Mouse (Mus musculus) spleen, adult 2 months (tissue): ENCODE measurements around the gene Ifitm6. TPM values are rescaled to one million over a fixed set of nuclear protein-coding genes. Genes with fewer than 3 reads are reported as not detected.
A peak's percentile ranks its signal among the peaks of the same experiment; 100 is the strongest.
"Not testable (repeated sequence)": the region's sequence is repeated elsewhere in the genome, so short reads cannot be mapped to it uniquely, and the experiment has no call there.

Experiments used
- DNase-seq, 2 experiments: peaks; one replicate each; pipeline versions ENCODE4 v3.0.0 to v3.0.0-alpha.2; 2012 to 2021; ENCODE audit warnings: low spot score in 2 of 2, low read depth in 1 of 2
- H3K27ac ChIP-seq: fragments of 200-500 bp; 2 replicates; pipeline ENCODE4 v1.5.1; 2012; ENCODE audit warnings: low read length, inconsistent platforms; ENCODE audit not compliant: insufficient read depth
- H3K27me3 ChIP-seq: fragments of 200-500 bp; 2 replicates; pipeline ENCODE4 v1.6.1; 2012; ENCODE audit warnings: mild to moderate bottlenecking, moderate library complexity, low read length, inconsistent platforms; ENCODE audit not compliant: control insufficient read depth, insufficient read depth
- H3K36me3 ChIP-seq: fragments of 200-500 bp; 2 replicates; pipeline ENCODE4 v1.6.1; 2012; ENCODE audit warnings: mild to moderate bottlenecking, low read length, inconsistent platforms; ENCODE audit not compliant: control insufficient read depth, insufficient read depth
- H3K4me1 ChIP-seq: fragments of 200-500 bp; 2 replicates; pipeline ENCODE4 v1.6.1; 2011; ENCODE audit warnings: inconsistent platforms; ENCODE audit not compliant: control insufficient read depth, insufficient read depth, insufficient read length
- H3K4me3 ChIP-seq: fragments of 200-500 bp; 2 replicates; pipeline ENCODE4 v1.5.1; 2011; ENCODE audit warnings: mild to moderate bottlenecking, inconsistent platforms; ENCODE audit not compliant: insufficient read depth, insufficient read length; ENCODE audit errors: extremely low read depth
- CTCF ChIP-seq: fragments of 200-500 bp; IDR thresholded peaks from 2 replicates; pipeline ENCODE4 v1.5.1; 2011; ENCODE audit warnings: mild to moderate bottlenecking, inconsistent platforms; ENCODE audit not compliant: insufficient read depth, insufficient read length, insufficient replicate concordance; ENCODE audit errors: extremely low read depth
- POLR2A ChIP-seq: fragments of 200-500 bp; IDR thresholded peaks from 2 replicates; pipeline ENCODE4 v1.6.1; 2011; ENCODE audit warnings: low read depth, low read length, inconsistent platforms
- WGBS: fragments of 180-500 bp; shearing (Covaris S2); methylation state at CpG from one replicate; pipeline ENCODE4 v1.1.7; 2018; 5-methylcytosine and 5-hydroxymethylcytosine counted together
- polyA plus RNA-seq: library from polyadenylated mRNA; depleted of rRNA; stranded (reverse); fragments of >200 nt; gene quantifications from 2 replicates; pipeline ENCODE4 v1.2.3, GENCODE M21; 2012; rRNA removed

Gene Ifitm6
- polyA plus RNA-seq, 1 experiment: 25.5 TPM

GRCm38 (mm10) chr7:140970931-140971330 lies 46.8 kb downstream of the Ifitm6 start:
- TF ChIP-seq POLR2A: no peak
- TF ChIP-seq CTCF: no peak
- no peak overlapping the region for H3K4me3 ChIP-seq
- H3K36me3 ChIP-seq: no peaks in the 10 kb centered on the region
- H3K4me1 ChIP-seq: 0 out of 2 replicates have a peak, but pooled peaks cover 2% of the 10 kb centered on the region
- H3K27me3 ChIP-seq: no peaks in the 10 kb centered on the region
- WGBS: 46% methylated on average over 7 of the region's 7 CpGs
- H3K27ac ChIP-seq: 0 out of 2 replicates have a peak overlapping the region, but pooled peaks have one; percentile 7
- no peak for DNase-seq

GRCm38 (mm10) chr7:140968710-140969109 lies 49.0 kb downstream of the Ifitm6 start:
- 53% methylated on average over 3 of the region's 3 CpGs for WGBS
- not testable (repeated sequence) for DNase-seq

DNA sequence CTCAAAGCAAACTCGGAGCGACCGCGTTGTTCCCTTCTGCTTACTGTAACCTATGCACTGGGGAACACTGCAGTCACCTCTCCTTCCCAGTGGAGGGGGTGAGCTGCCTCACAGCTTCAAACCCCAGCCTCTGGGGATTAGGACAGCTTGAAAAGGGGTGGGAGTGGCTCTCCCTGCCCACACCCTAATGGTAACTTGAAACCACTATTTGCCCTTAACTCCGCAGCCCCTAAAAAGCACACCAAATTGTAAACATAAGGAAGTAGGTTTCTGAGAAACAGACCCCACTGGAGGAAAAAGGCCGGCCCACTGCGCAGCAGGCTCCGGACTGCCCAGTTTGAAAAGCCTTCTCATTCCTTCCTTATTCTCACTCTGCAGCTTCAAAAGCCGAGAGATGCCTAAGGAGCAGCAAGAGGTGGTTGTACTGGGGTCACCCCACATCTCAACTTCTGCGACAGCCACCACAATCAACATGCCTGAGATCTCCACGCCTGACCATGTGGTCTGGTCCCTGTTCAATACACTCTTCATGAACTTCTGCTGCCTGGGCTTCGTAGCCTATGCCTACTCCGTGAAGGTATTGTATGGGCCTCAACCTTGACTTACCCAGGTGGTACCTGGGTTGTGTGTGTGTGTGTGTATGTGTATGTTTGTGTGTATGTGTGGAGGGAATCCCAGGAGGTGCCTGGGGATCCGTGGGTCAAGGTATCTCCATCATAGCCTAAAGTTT lies 49.7 kb downstream of the Ifitm6 start:
- DNase-seq: no peak
- H3K36me3 ChIP-seq: no peaks in the 10 kb centered on the region
- 19% methylated on average over 14 of the region's 14 CpGs for WGBS
- no peak for TF ChIP-seq POLR2A
- TF ChIP-seq CTCF: no peak
- peak overlapping the region; percentile 18; the same call in 1 of the 2 replicates for H3K27ac ChIP-seq
- 0 out of 2 replicates have a peak, but pooled peaks cover 2% of the 10 kb centered on the region for H3K4me1 ChIP-seq
- H3K27me3 ChIP-seq: no peaks in the 10 kb centered on the region
- no peak overlapping the region for H3K4me3 ChIP-seq

More at GRCm38 (mm10) chr7:140968710-140969109, 49.0 kb downstream of the Ifitm6 start:
- not testable (repeated sequence) for H3K4me3 ChIP-seq, H3K36me3 ChIP-seq, H3K4me1 ChIP-seq, H3K27ac ChIP-seq, H3K27me3 ChIP-seq

GRCm38 (mm10) chr7:140966921-140967320 lies 50.8 kb downstream of the Ifitm6 start, which contains the start of gene Ifitm1:
Ifitm1 (plus strand) TSS chr7:140967221.
- H3K4me3 ChIP-seq: no peak within 1 kb of the TSS
- no peak within 1 kb of the TSS for H3K27ac ChIP-seq
- H3K4me1 ChIP-seq: 0 out of 2 replicates have a peak, but pooled peaks cover 2% of the 10 kb centered on the region
- DNase-seq: no peak
- H3K36me3 ChIP-seq: no peaks in the 10 kb centered on the region
- WGBS: 79% methylated on average over 4 of the region's 4 CpGs
- TF ChIP-seq CTCF: no peak
- TF ChIP-seq POLR2A: no peak
- no peaks in the 10 kb centered on the region for H3K27me3 ChIP-seq

Other genes with a start within 250 kb of the Ifitm6 start
- gene Syce1, start 230.1 kb downstream of the Ifitm6 start, polyA plus RNA-seq: 0.07 and 0.11 TPM in 2 replicates
- not detected in 2 replicates for gene Zfp941, start 195.7 kb downstream of the Ifitm6 start, polyA plus RNA-seq
- 1.1 and 1.5 TPM in 2 replicates for gene Urah, start 182.9 kb downstream of the Ifitm6 start, polyA plus RNA-seq
- 0.25 TPM in 1 of 2 replicates, not detected in the other for gene Scgb1c1, start 172.4 kb downstream of the Ifitm6 start, polyA plus RNA-seq
- not detected in 2 replicates for gene Odf3, start 170.1 kb downstream of the Ifitm6 start, polyA plus RNA-seq
- not detected in 2 replicates for gene Gm45785, start 161.6 kb downstream of the Ifitm6 start, polyA plus RNA-seq
- 104 and 117 TPM in 2 replicates for gene Ric8a, start 161.0 kb downstream of the Ifitm6 start, polyA plus RNA-seq
- gene Bet1l, start 160.3 kb downstream of the Ifitm6 start, polyA plus RNA-seq: 16.9 and 19.0 TPM in 2 replicates
- 39.6 and 43.0 TPM in 2 replicates for gene Psmd13, start 136.0 kb downstream of the Ifitm6 start, polyA plus RNA-seq
- gene Sirt3, start 135.6 kb downstream of the Ifitm6 start, polyA plus RNA-seq: 13.3 and 15.0 TPM in 2 replicates
- gene Cox8b, start 117.5 kb downstream of the Ifitm6 start, polyA plus RNA-seq: not detected in 2 replicates
- 0.12 and 0.32 TPM in 2 replicates for gene Nlrp6, start 97.0 kb downstream of the Ifitm6 start, polyA plus RNA-seq
- 21.2 and 26.0 TPM in 2 replicates for gene Pgghg, start 76.5 kb downstream of the Ifitm6 start, polyA plus RNA-seq
- 1.2 and 1.3 TPM in 2 replicates for gene Ifitm5, start 67.6 kb downstream of the Ifitm6 start, polyA plus RNA-seq
- gene Gm45717, start 62.0 kb downstream of the Ifitm6 start, polyA plus RNA-seq: not detected in 2 replicates
- 279 and 436 TPM in 2 replicates for gene Ifitm2, start 61.9 kb downstream of the Ifitm6 start, polyA plus RNA-seq
- 159 and 265 TPM in 2 replicates for gene Ifitm1, start 50.7 kb downstream of the Ifitm6 start, polyA plus RNA-seq
- 177 and 277 TPM in 2 replicates for gene Ifitm3, start 7.2 kb downstream of the Ifitm6 start, polyA plus RNA-seq
- gene Gm17387, start 11.2 kb upstream of the Ifitm6 start, polyA plus RNA-seq: not detected in 2 replicates
- 0.79 and 1.9 TPM in 2 replicates for gene B4galnt4, start 43.2 kb upstream of the Ifitm6 start, polyA plus RNA-seq
- gene Pkp3, start 60.3 kb upstream of the Ifitm6 start, polyA plus RNA-seq: 30.1 and 36.7 TPM in 2 replicates
- gene Sigirr, start 82.6 kb upstream of the Ifitm6 start, polyA plus RNA-seq: 35.8 and 45.5 TPM in 2 replicates
- 0.02 and 0.23 TPM in 2 replicates for gene Ano9, start 99.9 kb upstream of the Ifitm6 start, polyA plus RNA-seq
- 26.8 and 27.0 TPM in 2 replicates for gene Ptdss2, start 104.5 kb upstream of the Ifitm6 start, polyA plus RNA-seq
- gene Rnh1, start 154.9 kb upstream of the Ifitm6 start, polyA plus RNA-seq: 90.8 and 113 TPM in 2 replicates
- 29.0 and 33.2 TPM in 2 replicates for gene Hras, start 176.1 kb upstream of the Ifitm6 start, polyA plus RNA-seq
- 5.2 and 5.5 TPM in 2 replicates for gene Lrrc56, start 176.2 kb upstream of the Ifitm6 start, polyA plus RNA-seq
- 6.8 and 7.4 TPM in 2 replicates for gene Lmntd2, start 196.2 kb upstream of the Ifitm6 start, polyA plus RNA-seq
- gene Rassf7, start 197.9 kb upstream of the Ifitm6 start, polyA plus RNA-seq: 13.0 and 18.4 TPM in 2 replicates
- 29.3 and 31.4 TPM in 2 replicates for gene Phrf1, start 210.9 kb upstream of the Ifitm6 start, polyA plus RNA-seq
- gene Irf7, start 248.6 kb upstream of the Ifitm6 start, polyA plus RNA-seq: 105 and 160 TPM in 2 replicates